Mouse (Mus musculus) hindbrain, embryonic 13.5 days (tissue): ENCODE results near the gene Ankib1. TPM values are rescaled to one million over a fixed set of nuclear protein-coding genes. Genes with fewer than 3 reads are reported as not detected.

Experiments used
- ATAC-seq: fragments of 200-750 bp; cut with Nextera tagmentation; 2 replicates; pipeline ENCODE4 v1.8.0; 2017; ENCODE audit warnings: moderate TSS enrichment; ENCODE audit not compliant: low FRiP score
- H3K27ac ChIP-seq: fragments of 300-500 bp; sonication (generic); 2 replicates; pipeline ENCODE4 v1.5.1; 2015; ENCODE audit warnings: inconsistent platforms, mild to moderate bottlenecking, moderate library complexity
- H3K27me3 ChIP-seq: fragments of 300-500 bp; sonication (generic); 2 replicates; pipeline ENCODE4 v1.6.1; 2015; ENCODE audit warnings: mild to moderate bottlenecking, inconsistent platforms
- H3K36me3 ChIP-seq: fragments of 300-500 bp; sonication (generic); 2 replicates; pipeline ENCODE4 v1.6.1; 2015; ENCODE audit warnings: mild to moderate bottlenecking, inconsistent platforms
- H3K4me1 ChIP-seq: fragments of 300-500 bp; sonication (generic); replicated peaks from 2 replicates; pipeline ENCODE4 v1.6.1; 2015; ENCODE audit warnings: inconsistent platforms
- H3K4me2 ChIP-seq: fragments of 300-500 bp; sonication (generic); 2 replicates; pipeline ENCODE4 v1.6.1; 2015; ENCODE audit warnings: inconsistent platforms, mild to moderate bottlenecking, moderate library complexity
- H3K4me3 ChIP-seq: fragments of 300-500 bp; sonication (generic); 2 replicates; pipeline ENCODE4 v1.5.1; 2015; ENCODE audit warnings: mild to moderate bottlenecking, inconsistent platforms
- H3K9ac ChIP-seq: fragments of 300-500 bp; sonication (generic); 2 replicates; pipeline ENCODE4 v1.6.1; 2015; ENCODE audit warnings: mild to moderate bottlenecking, inconsistent platforms
- H3K9me3 ChIP-seq: fragments of 300-500 bp; sonication (generic); 2 replicates; pipeline ENCODE4 v1.6.1; 2016; ENCODE audit warnings: inconsistent platforms
- WGBS: fragments of 180-500 bp; shearing (Covaris S2); methylation state at CpG from one replicate; pipeline ENCODE4 v1.1.7; 2015; 5-methylcytosine and 5-hydroxymethylcytosine counted together
- polyA plus RNA-seq: library from polyadenylated mRNA; unstranded; fragments of >200 nt; fragmentation: Nextera tagmentation; extraction: Ambion mirVana; gene quantifications from 2 replicates; pipeline ENCODE4 v1.2.1, GENCODE M21; 2015

Gene Ankib1
- polyA plus RNA-seq, 1 experiment from 2014 or later, result 19.9 TPM

DNA sequence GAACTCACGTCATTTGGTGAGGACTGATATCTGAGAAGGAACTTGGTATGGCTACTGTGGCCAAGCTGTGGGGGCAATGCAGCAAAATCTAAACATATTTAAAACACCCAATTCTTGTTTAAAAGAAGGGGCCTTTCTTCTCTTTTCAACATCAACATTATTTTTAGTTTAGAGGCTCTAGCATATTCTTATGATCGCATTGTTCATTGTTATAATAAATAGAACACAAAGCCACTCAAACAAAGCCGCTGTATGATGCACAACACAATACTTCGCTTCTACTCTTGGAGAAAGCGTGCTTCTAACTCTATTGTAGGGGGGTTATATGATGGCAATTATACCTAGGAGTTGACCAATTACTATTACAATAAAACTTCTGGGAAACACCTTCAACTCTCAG lies 86.9 kb downstream of the Ankib1 start:
- no peak overlapping the region for H3K9ac ChIP-seq
- H3K36me3 ChIP-seq, result peaks cover 65% of the 10 kb centered on the region
- H3K27me3 ChIP-seq, result no peaks in the 10 kb centered on the region
- H3K4me2 ChIP-seq, result no peak overlapping the region
- H3K4me1 ChIP-seq, result no peaks in the 10 kb centered on the region
- no peak overlapping the region for H3K4me3 ChIP-seq
- 94% methylated on average over 5 of the region's 5 CpGs for WGBS
- H3K27ac ChIP-seq, result no peak overlapping the region
- H3K9me3 ChIP-seq, result no peaks in the 10 kb centered on the region
- no peak for ATAC-seq

- Histone ChIP-seq H3K4me1 (no peaks in the 10 kb centered on the region), H3K27me3 (no peaks in the 10 kb centered on the region), H3K36me3 (peaks cover 55% of the 10 kb centered on the region), H3K27ac (no peak overlapping the region), H3K4me3 (no peak overlapping the region), H3K4me2 (no peak overlapping the region), H3K9ac (no peak overlapping the region), H3K9me3 (no peaks in the 10 kb centered on the region)
- 67% methylated on average over 4 of the region's 4 CpGs for WGBS
- ATAC-seq, result no peak
Observed at GRCm38 (mm10) chr5:3702180-3702579, 100.5 kb downstream of the Ankib1 start.

GRCm38 (mm10) chr5:3700025-3700424 lies 102.7 kb downstream of the Ankib1 start:
- Histone ChIP-seq H3K27ac (no peak overlapping the region), H3K4me1 (no peaks in the 10 kb centered on the region), H3K36me3 (peaks cover 68% of the 10 kb centered on the region), H3K9me3 (no peaks in the 10 kb centered on the region), H3K27me3 (no peaks in the 10 kb centered on the region), H3K4me2 (no peak overlapping the region), H3K4me3 (no peak overlapping the region), H3K9ac (no peak overlapping the region)
- ATAC-seq, result no peak
- WGBS, result 94% methylated on average over 5 of the region's 5 CpGs

GRCm38 (mm10) chr5:3696031-3696430 lies 106.7 kb downstream of the Ankib1 start:
- H3K4me3 ChIP-seq, result no peak overlapping the region
- H3K4me1 ChIP-seq, result no peaks in the 10 kb centered on the region
- no peaks in the 10 kb centered on the region for H3K9me3 ChIP-seq
- no peak overlapping the region for H3K9ac ChIP-seq
- ATAC-seq, result no peak
- 82% methylated on average over 3 of the region's 3 CpGs for WGBS
- no peak overlapping the region for H3K27ac ChIP-seq
- H3K4me2 ChIP-seq, result no peak overlapping the region
- peaks cover 85% of the 10 kb centered on the region for H3K36me3 ChIP-seq
- H3K27me3 ChIP-seq, result no peaks in the 10 kb centered on the region

DNA sequence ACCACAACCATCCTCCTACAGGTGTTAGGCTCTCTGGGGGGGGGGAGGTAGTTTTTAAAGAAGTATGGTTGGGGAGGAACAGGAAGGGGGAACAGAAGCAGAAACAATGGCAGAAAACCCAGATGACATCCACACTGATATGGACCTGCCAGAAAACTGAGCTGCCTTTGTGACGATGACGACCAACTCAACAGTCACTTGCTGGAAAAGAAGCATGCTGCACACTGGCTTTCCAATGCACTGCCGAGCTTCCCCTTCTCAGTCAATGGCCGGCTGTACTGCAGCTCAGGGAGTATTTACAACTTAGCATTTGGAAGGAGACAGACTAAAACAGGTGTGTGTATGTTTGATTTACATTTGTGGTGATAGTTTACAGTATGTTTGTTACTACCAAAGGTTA lies 107.5 kb downstream of the Ankib1 start:
- H3K27me3 ChIP-seq, result no peaks in the 10 kb centered on the region
- no peak overlapping the region for H3K27ac ChIP-seq
- WGBS, result 88% methylated on average over 4 of the region's 4 CpGs
- ATAC-seq, result no peak
- H3K9me3 ChIP-seq, result no peaks in the 10 kb centered on the region
- no peaks in the 10 kb centered on the region for H3K4me1 ChIP-seq
- H3K4me2 ChIP-seq, result no peak overlapping the region
- H3K36me3 ChIP-seq, result peaks cover 80% of the 10 kb centered on the region
- no peak overlapping the region for H3K4me3 ChIP-seq
- H3K9ac ChIP-seq, result no peak overlapping the region

- Histone ChIP-seq H3K4me3 (no peak overlapping the region), H3K36me3 (peaks cover 84% of the 10 kb centered on the region), H3K27me3 (no peaks in the 10 kb centered on the region), H3K4me2 (no peak overlapping the region), H3K9ac (no peak overlapping the region), H3K9me3 (no peaks in the 10 kb centered on the region), H3K27ac (no peak overlapping the region), H3K4me1 (no peaks in the 10 kb centered on the region)
- 94% methylated on average over 9 of the region's 9 CpGs for WGBS
- no peak for ATAC-seq
Observed at GRCm38 (mm10) chr5:3692956-3693355, 109.8 kb downstream of the Ankib1 start.

DNA sequence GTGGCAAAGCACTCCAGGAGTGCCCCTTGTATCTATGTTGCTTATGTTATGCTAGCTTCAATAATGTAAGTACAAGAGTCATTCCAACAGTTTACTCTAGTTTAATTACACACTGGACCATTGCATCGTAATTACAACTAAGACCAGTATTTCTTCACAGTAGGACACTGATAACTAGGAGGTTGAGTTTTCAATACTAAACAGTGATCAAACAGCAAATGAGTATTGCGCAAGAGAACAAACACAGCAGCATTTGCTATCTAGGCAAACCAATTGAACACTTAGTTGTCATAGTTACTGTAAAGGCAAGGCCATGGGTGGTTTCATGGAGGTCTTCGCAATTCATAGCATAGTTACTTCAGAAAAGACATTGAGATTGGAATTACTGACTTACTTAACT lies 111.4 kb downstream of the Ankib1 start:
- Histone ChIP-seq H3K4me1 (no peaks in the 10 kb centered on the region), H3K27me3 (no peaks in the 10 kb centered on the region), H3K27ac (no peak overlapping the region), H3K9ac (no peak overlapping the region), H3K4me2 (no peak overlapping the region), H3K36me3 (peaks cover 79% of the 10 kb centered on the region), H3K4me3 (no peak overlapping the region), H3K9me3 (no peaks in the 10 kb centered on the region)
- whole genome bisulfite sequencing, result 98% methylated on average over 3 of the region's 3 CpGs
- ATAC-seq, result no peak

DNA sequence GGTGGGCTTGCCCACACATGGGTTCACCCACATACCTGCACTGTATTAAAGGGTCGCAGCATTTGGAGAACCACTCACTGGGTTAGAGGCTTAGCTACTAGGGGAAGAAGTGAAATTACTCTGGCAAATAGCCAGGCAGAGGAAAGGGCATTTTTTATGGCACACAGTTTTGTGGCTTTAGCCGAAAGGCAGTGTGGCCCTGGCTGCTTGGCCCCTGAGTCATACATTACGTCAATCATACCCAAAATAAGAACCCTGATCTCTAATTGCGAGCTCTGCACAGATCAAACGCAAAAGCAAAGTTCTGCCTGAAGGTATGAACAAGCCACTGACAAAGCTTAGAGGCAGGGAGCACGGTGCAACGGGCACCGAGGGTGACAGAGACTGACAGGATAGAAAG lies 114.4 kb downstream of the Ankib1 start:
- peaks cover 50% of the 10 kb centered on the region for H3K36me3 ChIP-seq
- H3K9me3 ChIP-seq, result no peaks in the 10 kb centered on the region
- H3K27me3 ChIP-seq, result no peaks in the 10 kb centered on the region
- ATAC-seq, result no peak
- no peaks in the 10 kb centered on the region for H3K4me1 ChIP-seq
- no peak overlapping the region for H3K9ac ChIP-seq
- H3K27ac ChIP-seq, result no peak overlapping the region
- no peak overlapping the region for H3K4me3 ChIP-seq
- no peak overlapping the region for H3K4me2 ChIP-seq
- 92% methylated on average over 8 of the region's 8 CpGs for WGBS

DNA sequence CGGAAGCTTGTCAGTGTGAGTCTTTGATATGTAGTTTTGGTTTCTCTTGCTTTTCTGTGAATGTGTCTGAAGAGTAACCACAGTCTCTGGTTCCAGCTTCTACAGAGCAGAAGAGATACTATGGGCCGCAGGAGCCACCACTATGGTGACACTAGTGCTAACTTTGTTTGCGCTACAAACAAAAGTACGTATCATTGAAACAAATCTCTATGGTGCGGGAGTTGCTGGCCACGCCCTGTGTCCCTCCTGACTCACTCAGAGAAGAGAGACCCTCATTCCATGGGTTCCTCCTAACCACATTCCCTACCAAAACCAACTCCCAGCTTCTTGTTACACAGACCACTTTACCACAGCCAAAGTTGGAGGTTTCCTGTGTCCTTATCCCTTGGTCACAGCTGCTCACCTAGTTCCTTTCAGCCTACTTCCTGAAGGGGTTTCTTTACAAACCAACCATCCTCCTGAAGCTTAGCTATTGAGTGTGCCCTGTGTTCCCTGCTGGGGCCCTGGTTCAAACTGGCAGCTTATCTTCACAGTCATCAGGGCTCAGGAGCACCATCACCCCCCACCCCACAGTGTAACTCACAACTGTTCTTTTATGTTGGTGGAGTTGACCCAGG lies 132.7 kb downstream of the Ankib1 start:
- no peaks in the 10 kb centered on the region for H3K27me3 ChIP-seq
- no peaks in the 10 kb centered on the region for H3K4me1 ChIP-seq
- no peak overlapping the region for H3K4me2 ChIP-seq
- no peak overlapping the region for H3K4me3 ChIP-seq
- H3K9ac ChIP-seq, result no peak overlapping the region
- ATAC-seq, result no peak
- H3K36me3 ChIP-seq, result no peaks in the 10 kb centered on the region
- H3K9me3 ChIP-seq, result no peaks in the 10 kb centered on the region
- 98% methylated on average over 6 of the region's 6 CpGs for WGBS
- no peak overlapping the region for H3K27ac ChIP-seq

DNA sequence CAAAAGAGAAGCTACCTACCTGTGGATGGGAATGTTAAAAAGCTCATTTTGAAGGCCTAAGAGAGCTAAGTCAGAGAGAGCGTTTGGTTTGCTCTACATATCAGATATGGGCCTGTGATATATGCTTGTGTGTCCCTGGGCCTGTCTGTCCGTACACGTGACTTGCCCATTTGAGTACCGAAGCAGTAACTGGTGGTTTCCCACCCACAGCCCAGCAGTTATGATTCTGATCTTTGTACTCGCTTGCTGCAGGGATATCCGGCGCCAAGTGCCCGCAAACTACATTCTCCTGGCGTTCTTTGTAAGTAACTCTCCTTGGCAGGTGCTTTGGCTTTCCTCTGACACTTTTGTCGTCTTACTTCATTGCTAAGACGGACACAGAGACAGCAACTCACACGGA lies 136.1 kb downstream of the Ankib1 start:
- H3K36me3 ChIP-seq, result no peaks in the 10 kb centered on the region
- H3K27me3 ChIP-seq, result no peaks in the 10 kb centered on the region
- no peak for ATAC-seq
- H3K9ac ChIP-seq, result no peak overlapping the region
- no peak overlapping the region for H3K4me2 ChIP-seq
- H3K4me3 ChIP-seq, result no peak overlapping the region
- WGBS, result 89% methylated on average over 12 of the region's 12 CpGs
- no peak overlapping the region for H3K27ac ChIP-seq
- no peaks in the 10 kb centered on the region for H3K9me3 ChIP-seq
- H3K4me1 ChIP-seq, result no peaks in the 10 kb centered on the region

DNA sequence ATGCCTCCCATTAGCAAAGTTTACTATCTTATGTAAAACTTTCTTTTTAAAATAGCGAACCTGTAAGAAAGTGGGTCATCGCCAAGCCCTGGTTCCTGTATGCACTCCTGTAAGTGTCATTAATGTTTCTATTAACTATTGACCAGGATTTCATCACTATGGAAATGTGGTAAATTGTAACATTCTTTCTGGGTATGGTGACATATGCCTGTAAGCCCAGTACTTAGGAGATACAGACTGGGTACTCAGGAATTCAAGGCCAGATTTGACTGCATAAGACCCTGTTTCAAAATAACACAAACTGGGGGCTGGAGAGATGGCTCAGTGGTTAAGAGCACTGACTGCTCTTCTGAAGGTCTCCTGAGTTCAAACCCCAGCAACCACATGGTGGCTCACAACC lies 137.5 kb downstream of the Ankib1 start:
- H3K36me3 ChIP-seq, result no peaks in the 10 kb centered on the region
- no peak for ATAC-seq
- no peaks in the 10 kb centered on the region for H3K9me3 ChIP-seq
- H3K9ac ChIP-seq, result no peak overlapping the region
- no peak overlapping the region for H3K4me3 ChIP-seq
- H3K4me2 ChIP-seq, result no peak overlapping the region
- no peaks in the 10 kb centered on the region for H3K4me1 ChIP-seq
- no peak overlapping the region for H3K27ac ChIP-seq
- WGBS, result 87% methylated on average over 2 of the region's 2 CpGs
- no peaks in the 10 kb centered on the region for H3K27me3 ChIP-seq

- no peaks in the 10 kb centered on the region for H3K4me1 ChIP-seq
- ATAC-seq, result no peak
- H3K27me3 ChIP-seq, result no peaks in the 10 kb centered on the region
- H3K9me3 ChIP-seq, result no peaks in the 10 kb centered on the region
- H3K36me3 ChIP-seq, result no peaks in the 10 kb centered on the region
- H3K4me3 ChIP-seq, result no peak within 1 kb of the TSS
- no peak within 1 kb of the TSS for H3K27ac ChIP-seq
- WGBS, result 77% methylated on average over 5 of the region's 5 CpGs
- no peak within 1 kb of the TSS for H3K4me2 ChIP-seq
- H3K9ac ChIP-seq, result no peak within 1 kb of the TSS
Observed at GRCm38 (mm10) chr5:3657085-3657484, 145.6 kb downstream of the Ankib1 start, which contains the start of gene Gatad1. Gene Gatad1, minus strand, starts transcription at chr5:3657185.

- no peak overlapping the region for H3K4me2 ChIP-seq
- WGBS, result 92% methylated on average over 4 of the region's 4 CpGs
- no peaks in the 10 kb centered on the region for H3K4me1 ChIP-seq
- no peak overlapping the region for H3K4me3 ChIP-seq
- no peaks in the 10 kb centered on the region for H3K27me3 ChIP-seq
- H3K36me3 ChIP-seq, result no peaks in the 10 kb centered on the region
- ATAC-seq, result no peak
- H3K9me3 ChIP-seq, result no peaks in the 10 kb centered on the region
- no peak overlapping the region for H3K27ac ChIP-seq
- H3K9ac ChIP-seq, result no peak overlapping the region
Observed at GRCm38 (mm10) chr5:3653801-3654200, 148.9 kb downstream of the Ankib1 start.
